Mouse (Mus musculus) olfactory bulb, adult 2 months (tissue): ENCODE measurements at regions not wholly inside any gene's neighbourhood (a gene's known extent, or its start where the extent isn't known, plus 50 kb on each side); places are given as distances from the start of the nearest gene placed in this dataset.

ENCODE experiments used
- CTCF ChIP-seq: fragments of 200-500 bp; IDR thresholded peaks from 2 replicates; pipeline ENCODE4 v1.5.1; 2012; ENCODE audit warnings: low read depth, mild to moderate bottlenecking, low read length, moderate library complexity; ENCODE audit not compliant: insufficient read depth
- POLR2A ChIP-seq: fragments of 200-500 bp; IDR thresholded peaks from 2 replicates; pipeline ENCODE4 v1.6.1; 2012; ENCODE audit warnings: mild to moderate bottlenecking, low read depth, low read length, moderate library complexity; ENCODE audit not compliant: insufficient read depth

GRCm38 (mm10) chr3:131868219-131868964 lies 216.7 kb upstream of the Dkk2 start:
- TF ChIP-seq POLR2A (no peak), CTCF (no peak)
